In the genomic region with DNA sequence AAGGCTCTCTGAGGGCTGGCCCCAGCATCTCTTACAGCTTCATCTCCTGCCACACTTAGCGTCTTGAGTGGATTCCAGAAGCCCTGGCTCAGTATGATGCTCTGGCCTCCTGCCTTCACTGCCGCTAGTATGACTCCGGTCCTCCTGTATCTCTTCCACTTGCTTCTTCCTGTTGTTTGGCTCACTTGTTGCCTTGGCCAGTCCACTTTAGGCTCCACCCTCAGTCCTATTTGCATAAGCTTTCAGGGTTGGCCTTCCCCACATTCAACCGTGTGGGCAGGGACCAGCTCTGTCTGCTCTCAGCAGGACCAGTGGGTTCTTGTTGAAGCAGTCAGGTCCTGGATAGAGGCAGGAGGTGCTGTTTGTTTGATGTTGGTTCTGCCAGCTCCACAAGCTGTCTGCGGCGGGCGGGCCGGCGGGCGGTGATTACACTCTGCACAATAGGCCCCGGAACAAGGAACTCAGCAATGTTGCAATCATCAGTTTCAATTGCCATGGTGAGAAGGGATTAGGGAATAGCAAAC, we compare ENCODE assay signal across 8 mouse cellular contexts.
DNase-seq lines count a peak whose midpoint lies in the region; ATAC-seq lines count a peak whose summit lies in the region.

No protein-coding gene starts in this region.

- peaks cover 2% of the 10 kb centered on the region; the same call in 1 of the 2 replicates for H3K27me3 ChIP-seq in hindbrain, embryonic 16.5 days (replicated peaks; ENCODE audit: control insufficient read depth, insufficient read depth, low read length)
- H3K27me3 ChIP-seq in limb, embryonic 11.5 days (ENCODE audit: control insufficient read depth, insufficient read depth, low read length), result no peaks in the 10 kb centered on the region
- H3K27me3 ChIP-seq in midbrain, embryonic 13.5 days, result peaks cover 45% of the 10 kb centered on the region

- H3K36me3 ChIP-seq in hindbrain, embryonic 16.5 days (ENCODE audit: control insufficient read depth, insufficient read depth, low read length), result no peaks in the 10 kb centered on the region
- H3K36me3 ChIP-seq in limb, embryonic 11.5 days (ENCODE audit: control insufficient read depth, insufficient read depth, low read length), result no peaks in the 10 kb centered on the region
- no peaks in the 10 kb centered on the region for H3K36me3 ChIP-seq in midbrain, embryonic 13.5 days

- H3K9me3 ChIP-seq in hindbrain, embryonic 16.5 days (ENCODE audit: control insufficient read depth, low read length), result no peaks in the 10 kb centered on the region
- no peaks in the 10 kb centered on the region for H3K9me3 ChIP-seq in limb, embryonic 11.5 days (ENCODE audit: control insufficient read depth, low read length)
- no peaks in the 10 kb centered on the region for H3K9me3 ChIP-seq in midbrain, embryonic 13.5 days

- H3K9ac ChIP-seq in hindbrain, embryonic 16.5 days (ENCODE audit: low read depth, low read length), result no peak overlapping the region
- H3K9ac ChIP-seq in limb, embryonic 11.5 days (ENCODE audit: low read length), result no peak overlapping the region
- H3K9ac ChIP-seq in midbrain, embryonic 13.5 days (replicated peaks), result no peak overlapping the region

- peak overlapping the region; percentile 21; the same call in 1 of the 2 replicates for H3K27ac ChIP-seq in hindbrain, embryonic 16.5 days (ENCODE audit: low read depth, low read length)
- no peak overlapping the region for H3K27ac ChIP-seq in limb, embryonic 11.5 days (replicated peaks; ENCODE audit: low read depth, low read length)
- 0 out of 2 replicates have a peak overlapping the region, but pooled peaks have one; percentile 59 for H3K27ac ChIP-seq in midbrain, embryonic 13.5 days

- H3K4me1 ChIP-seq in hindbrain, embryonic 16.5 days (ENCODE audit: control insufficient read depth, insufficient read depth, low read depth, low read length), result peaks cover 14% of the 10 kb centered on the region
- H3K4me1 ChIP-seq in limb, embryonic 11.5 days (ENCODE audit: control insufficient read depth, insufficient read depth, low read length), result peaks cover 12% of the 10 kb centered on the region
- peaks cover 49% of the 10 kb centered on the region for H3K4me1 ChIP-seq in midbrain, embryonic 13.5 days (replicated peaks)

- 7% methylated on average over 11 of the region's 11 CpGs for WGBS in hindbrain, embryonic 16.5 days
- 2% methylated on average over 11 of the region's 11 CpGs for WGBS in limb, embryonic 11.5 days
- 3% methylated on average over 11 of the region's 11 CpGs for WGBS in midbrain, embryonic 13.5 days

- intact Hi-C loops in gastrocnemius, postnatal 14 days (cut with DNase I; ENCODE audit: low total_unique reads), result no loop called here

- no peak overlapping the region for H3K4me3 ChIP-seq in hindbrain, embryonic 16.5 days (ENCODE audit: low read length)
- no peak overlapping the region for H3K4me3 ChIP-seq in limb, embryonic 11.5 days (ENCODE audit: low read depth, low read length)
- 0 out of 2 replicates have a peak overlapping the region, but pooled peaks have one; percentile 3 for H3K4me3 ChIP-seq in midbrain, embryonic 13.5 days (replicated peaks)

- peak overlapping the region; percentile 34 for H3K4me2 ChIP-seq in hindbrain, embryonic 16.5 days (ENCODE audit: low read length)
- peak overlapping the region; percentile 35 for H3K4me2 ChIP-seq in limb, embryonic 11.5 days (ENCODE audit: low read depth, severe bottlenecking)
- H3K4me2 ChIP-seq in midbrain, embryonic 13.5 days (replicated peaks), result peak overlapping the region; percentile 40

- peak; percentile 84 for ATAC-seq in hindbrain, embryonic 16.5 days
- peak; percentile 78 for ATAC-seq in limb, embryonic 11.5 days (ENCODE audit: insufficient number of reproducible peaks, low FRiP score, low TSS enrichment, low read depth)
- ATAC-seq in midbrain, embryonic 13.5 days, result peak; percentile 79

- DNase-seq in ZHBTc4 (ENCODE audit: low read depth, low spot score), result peak; percentile 83
- peak; percentile 7 for DNase-seq in cerebellum, adult 8-10 months
- peak; percentile 40 for DNase-seq in gastrocnemius, postnatal 14 days
- DNase-seq in limb, embryonic 11.5 days (ENCODE audit: low spot score), result peak; percentile 71
- DNase-seq in yolk sac, embryonic 10.5 days (ENCODE audit: low spot score), result peak; percentile 49
- DNase-seq in spleen, postnatal 10 days (ENCODE audit: low spot score in 2 of 2), result no peak

Comparison
In these comparisons a context has a peak if more than half of its experiments do, and no peak if none do; other contexts are left out.
1. DNase-seq: peak in ZHBTc4 (single experiment), cerebellum, adult 8-10 months (single experiment), gastrocnemius, postnatal 14 days (single experiment), limb, embryonic 11.5 days (single experiment) and yolk sac, embryonic 10.5 days (single experiment); none in spleen, postnatal 10 days (0 of 2).
2. Peak in every context shown above with its lines, with median percentiles within 50 percentile points of each other: ATAC-seq and H3K4me2 ChIP-seq.